Mouse (Mus musculus): Measurements from ENCODE around the gene Slf2.

Slf2 gene

GRCm38 (mm10) chr19:45023993-45024392 lies 93.0 kb downstream of the Slf2 start:
- in situ Hi-C loops (cut with MboI; ENCODE audit: unreplicated experiment in 2 of 2) = loop anchor here in 1 of 2 experiments (25.0 kb wide), 1 partner anchor 1337 kb away; the partner anchor contains the start of gene Entpd7

GRCm38 (mm10) chr19:45024775-45025174 lies 93.8 kb downstream of the Slf2 start:
- in situ Hi-C loops (cut with MboI; ENCODE audit: unreplicated experiment in 2 of 2) = loop anchor here (25.0 kb wide), 2 partner anchors 437 to 1337 kb away; partner anchors contain the start of gene Entpd7 (in 1 of the 2)

- in situ Hi-C loops (cut with MboI; ENCODE audit: unreplicated experiment in 2 of 2) = loop anchor here in 1 of 2 experiments (25.0 kb wide), 1 partner anchor 439 kb away; no protein-coding TSS in a partner anchor
Observed at GRCm38 (mm10) chr19:45025937-45026568, 95.1 kb downstream of the Slf2 start.

GRCm38 (mm10) chr19:45026958-45027670 lies 96.2 kb downstream of the Slf2 start:
- in situ Hi-C loops (cut with MboI; ENCODE audit: unreplicated experiment in 2 of 2) = loop anchor here in 1 of 2 experiments (25.0 kb wide), 1 partner anchor 440 kb away; no protein-coding TSS in a partner anchor

GRCm38 (mm10) chr19:45027848-45028247 lies 96.9 kb downstream of the Slf2 start:
- in situ Hi-C loops (cut with MboI; ENCODE audit: unreplicated experiment in 2 of 2) = loop anchor here in 1 of 2 experiments (25.0 kb wide), 1 partner anchor 441 kb away; no protein-coding TSS in a partner anchor

- in situ Hi-C loops (cut with MboI; ENCODE audit: unreplicated experiment in 2 of 2) = loop anchor here in 1 of 2 experiments (25.0 kb wide), 1 partner anchor 441 kb away; no protein-coding TSS in a partner anchor
Observed at GRCm38 (mm10) chr19:45028746-45029145, 97.8 kb downstream of the Slf2 start.

- in situ Hi-C loops (cut with MboI; ENCODE audit: unreplicated experiment in 2 of 2) = loop anchor here in 1 of 2 experiments (25.0 kb wide), 1 partner anchor 442 kb away; no protein-coding TSS in a partner anchor
Observed at GRCm38 (mm10) chr19:45029571-45029970, 98.6 kb downstream of the Slf2 start.

GRCm38 (mm10) chr19:45030111-45030510 lies 99.2 kb downstream of the Slf2 start:
- in situ Hi-C loops (cut with MboI; ENCODE audit: unreplicated experiment in 2 of 2) = loop anchor here (5.0 to 25.0 kb wide), 4 partner anchors 38 to 445 kb away; partner anchors contain the start of gene Sema4g (in 1 of the 2)

GRCm38 (mm10) chr19:45030746-45031693 lies 100.1 kb downstream of the Slf2 start:
- in situ Hi-C loops (cut with MboI; ENCODE audit: unreplicated experiment in 2 of 2) = loop anchor here (5.0 to 25.0 kb wide), 4 partner anchors 39 to 446 kb away; partner anchors contain the start of gene Sema4g (in 1 of the 2)

GRCm38 (mm10) chr19:45031780-45032179 lies 100.8 kb downstream of the Slf2 start:
- in situ Hi-C loops (cut with MboI; ENCODE audit: unreplicated experiment in 2 of 2) = loop anchor here (5.0 to 25.0 kb wide), 4 partner anchors 39 to 447 kb away; partner anchors contain the start of gene Sema4g (in 1 of the 2)

Data from v-Abl transformed pro-B cells (cell line).